Mouse (Mus musculus) adrenal gland, postnatal 14 days (tissue): ENCODE results near the gene Camsap2. TPM values are rescaled to one million over a fixed set of nuclear protein-coding genes. Genes with fewer than 3 reads are reported as not detected.

Experiments
- DNase-seq: peaks from one replicate; pipeline ENCODE4 v3.0.0; 2021; ENCODE audit warnings: mixed read lengths
- total RNA-seq: library from RNA; stranded (reverse); gene quantifications from 2 replicates; pipeline ENCODE4 v1.2.3, GENCODE M21; 2021

Gene Camsap2
- total RNA-seq, 1 experiment from 2014 or later = 47.2 TPM

DNA sequence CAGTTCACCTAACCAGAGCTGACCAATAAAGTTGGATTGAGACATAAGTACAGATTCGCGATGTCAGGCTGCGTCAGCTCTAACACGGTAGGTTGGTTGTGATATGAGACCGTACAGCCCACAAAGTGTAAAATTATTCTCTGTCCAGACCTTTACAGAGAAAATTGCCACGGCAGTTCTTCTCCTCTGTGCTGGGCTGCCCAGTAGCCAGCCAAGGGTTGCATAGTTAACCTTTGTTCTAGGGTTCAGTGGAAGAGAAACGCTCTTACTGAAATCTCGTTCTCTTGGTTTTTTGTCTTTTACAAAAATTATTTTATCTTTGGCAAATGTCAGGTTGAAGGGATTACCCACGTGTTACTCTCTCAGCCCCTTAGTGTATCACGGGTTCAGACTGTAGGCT is 123.5 kb downstream of the Camsap2 start:
- no peak for DNase-seq

DNA sequence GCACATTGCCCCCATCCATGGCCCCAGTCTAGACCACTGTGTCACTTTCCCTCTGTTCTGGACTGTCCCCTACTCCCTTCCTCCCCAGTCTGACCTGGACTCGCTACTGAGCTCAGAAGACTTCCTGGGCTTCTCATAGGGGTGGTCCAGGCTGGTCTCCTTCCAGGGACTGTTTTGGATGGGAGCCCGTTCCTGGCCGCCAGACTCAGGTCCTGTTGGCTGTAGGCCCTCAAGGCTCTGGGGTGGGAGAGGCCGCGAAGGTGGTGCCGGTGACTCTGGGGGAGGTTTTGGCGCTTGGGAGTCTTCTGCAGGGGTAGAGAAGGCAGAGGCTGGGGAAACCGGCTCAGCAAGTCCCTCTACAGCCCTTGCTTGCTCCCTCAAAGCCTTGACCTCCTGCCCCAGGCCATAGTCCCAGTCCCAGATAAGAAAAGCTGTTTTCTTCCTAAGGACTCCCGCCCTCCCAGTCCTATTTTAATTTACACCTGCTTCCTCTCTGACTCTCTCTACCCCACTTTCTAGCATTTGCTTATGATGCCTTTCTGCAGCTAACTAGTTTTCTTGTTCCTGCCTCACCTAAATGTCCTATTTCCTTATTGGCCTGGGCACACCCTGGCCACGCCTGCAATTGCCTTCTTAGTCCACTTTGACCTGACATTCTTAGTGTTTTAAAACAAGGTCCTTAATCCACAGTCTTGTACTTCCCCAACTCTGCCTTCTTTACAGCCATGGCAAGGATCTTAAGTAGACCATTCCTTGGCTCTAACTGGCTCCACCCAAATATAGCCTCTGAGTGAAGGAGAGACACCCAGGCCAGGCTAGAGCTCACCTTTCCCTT is 125.7 kb downstream of the Camsap2 start:
- no peak for DNase-seq

Other genes starting within 250 kb of the Camsap2 start
- 2.7 and 12.5 TPM in 2 replicates for gene Kif21b, start 214.7 kb downstream of the Camsap2 start, total RNA-seq
- gene Mroh3, start 133.3 kb downstream of the Camsap2 start, total RNA-seq = not detected in 2 replicates
- gene Inava, start 111.8 kb downstream of the Camsap2 start, total RNA-seq = not detected in 2 replicates
- 0.34 TPM in 1 of 2 replicates, not detected in the other for gene Gpr25, start 85.2 kb downstream of the Camsap2 start, total RNA-seq
- 14.0 and 14.2 TPM in 2 replicates for gene Ddx59, start 69.2 kb upstream of the Camsap2 start, total RNA-seq
- 3.9 and 4.8 TPM in 2 replicates for gene Kif14, start 120.2 kb upstream of the Camsap2 start, total RNA-seq